Mouse (Mus musculus) midbrain, embryonic 12.5 days (tissue): ENCODE results near the gene Ptprm. TPM values are rescaled to one million over a fixed set of nuclear protein-coding genes. Genes with fewer than 3 reads are reported as not detected.
A peak's percentile ranks its signal among the peaks of the same experiment; 100 is the strongest.

Experiments used
- ATAC-seq: fragments of 200-750 bp; cut with Nextera tagmentation; 2 replicates; pipeline ENCODE4 v1.8.0; 2017; ENCODE audit warnings: low read depth, moderate TSS enrichment, moderate library complexity; ENCODE audit not compliant: low FRiP score
- H3K27ac ChIP-seq: fragments of 300-500 bp; sonication (generic); replicated peaks from 2 replicates; pipeline ENCODE4 v1.5.1; 2016; ENCODE audit warnings: mild to moderate bottlenecking
- H3K27me3 ChIP-seq: fragments of 300-500 bp; sonication (generic); 2 replicates; pipeline ENCODE4 v1.6.1; 2016; ENCODE audit warnings: mild to moderate bottlenecking
- H3K36me3 ChIP-seq: fragments of 300-500 bp; sonication (generic); 2 replicates; pipeline ENCODE4 v1.6.1; 2016
- H3K4me1 ChIP-seq: fragments of 300-500 bp; sonication (generic); 2 replicates; pipeline ENCODE4 v1.6.1; 2016
- H3K4me2 ChIP-seq: fragments of 300-500 bp; sonication (generic); replicated peaks from 2 replicates; pipeline ENCODE4 v1.6.1; 2016; ENCODE audit warnings: mild to moderate bottlenecking, moderate library complexity
- H3K4me3 ChIP-seq: fragments of 300-500 bp; sonication (generic); 2 replicates; pipeline ENCODE4 v1.5.1; 2016; ENCODE audit warnings: mild to moderate bottlenecking
- H3K9ac ChIP-seq: fragments of 300-500 bp; sonication (generic); replicated peaks from 2 replicates; pipeline ENCODE4 v1.6.1; 2016; ENCODE audit warnings: mild to moderate bottlenecking, moderate library complexity
- H3K9me3 ChIP-seq: fragments of 300-500 bp; sonication (generic); 2 replicates; pipeline ENCODE4 v1.6.1; 2016; ENCODE audit warnings: mild to moderate bottlenecking
- WGBS: fragments of 180-500 bp; shearing (Covaris S2); methylation state at CpG from one replicate; pipeline ENCODE4 v1.1.7; 2016; 5-methylcytosine and 5-hydroxymethylcytosine counted together
- polyA plus RNA-seq: library from polyadenylated mRNA; unstranded; fragments of >200 nt; fragmentation: Nextera tagmentation; extraction: Ambion mirVana; gene quantifications from 2 replicates; pipeline ENCODE4 v1.2.1, GENCODE M21; 2016

The Ptprm gene
- polyA plus RNA-seq, 1 experiment from 2014 or later = 11.8 TPM

- Histone ChIP-seq H3K36me3 (no peaks in the 10 kb centered on the region), H3K4me2 (no peak overlapping the region), H3K27ac (no peak overlapping the region), H3K27me3 (no peaks in the 10 kb centered on the region), H3K9ac (no peak overlapping the region), H3K9me3 (no peaks in the 10 kb centered on the region), H3K4me3 (no peak overlapping the region), H3K4me1 (no peaks in the 10 kb centered on the region)
- ATAC-seq = no peak
- 59% methylated on average over 4 of the region's 4 CpGs for WGBS
Measured at GRCm38 (mm10) chr17:67031341-67031740, 322.9 kb downstream of the Ptprm start.

GRCm38 (mm10) chr17:67027274-67027673, 327.0 kb downstream of the Ptprm start:
- 89% methylated on average over 9 of the region's 9 CpGs for WGBS
- H3K4me1 ChIP-seq = no peaks in the 10 kb centered on the region

DNA sequence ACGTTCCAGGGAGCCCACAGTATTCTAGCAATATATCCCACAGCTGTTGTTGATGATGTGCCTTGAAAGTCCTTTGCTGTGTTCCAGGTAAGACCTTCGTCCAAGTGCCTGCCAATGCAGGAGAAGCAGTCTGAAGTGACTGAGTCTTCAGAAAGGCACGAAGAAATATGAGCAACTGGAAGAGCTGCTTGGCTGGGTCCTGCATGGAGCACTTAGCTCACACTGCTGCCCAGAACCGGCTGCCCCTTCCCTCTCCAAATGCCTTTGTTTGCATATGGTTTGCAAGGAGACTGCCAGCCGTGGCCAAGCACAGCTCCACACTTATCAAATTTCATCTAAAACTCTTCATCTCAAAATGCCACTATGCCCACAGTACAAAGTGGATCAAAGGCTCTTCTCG, 337.8 kb downstream of the Ptprm start:
- no peak for ATAC-seq
- WGBS = 82% methylated on average over 6 of the region's 6 CpGs
- H3K27me3 ChIP-seq = no peaks in the 10 kb centered on the region

More at GRCm38 (mm10) chr17:67027274-67027673, 327.0 kb downstream of the Ptprm start:
- Histone ChIP-seq H3K27ac (no peak overlapping the region), H3K9ac (no peak overlapping the region), H3K4me2 (no peak overlapping the region), H3K36me3 (no peaks in the 10 kb centered on the region), H3K4me3 (no peak overlapping the region), H3K27me3 (no peaks in the 10 kb centered on the region), H3K9me3 (no peaks in the 10 kb centered on the region)
- ATAC-seq = no peak

DNA sequence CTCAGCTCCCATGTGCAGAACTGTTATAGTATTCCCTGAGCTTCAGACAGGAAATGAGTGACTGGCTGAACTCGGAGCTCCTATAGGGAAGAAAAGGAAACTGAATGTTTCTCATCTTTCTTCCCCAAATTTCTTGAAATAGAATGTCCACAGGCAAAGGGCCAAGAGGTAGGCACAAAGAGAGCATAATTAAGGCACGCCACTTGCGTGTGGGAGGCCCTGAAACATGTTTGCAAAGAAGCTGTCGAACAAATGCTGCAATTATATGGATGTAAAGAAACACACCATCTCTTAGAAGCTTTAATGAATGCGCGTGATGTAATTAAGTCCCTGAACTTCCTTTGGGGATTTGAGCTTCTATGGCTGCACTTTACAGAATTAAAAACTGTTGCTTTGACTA, 341.0 kb downstream of the Ptprm start:
- Histone ChIP-seq H3K36me3 (no peaks in the 10 kb centered on the region), H3K27me3 (no peaks in the 10 kb centered on the region), H3K4me3 (no peak overlapping the region), H3K4me2 (no peak overlapping the region), H3K9me3 (no peaks in the 10 kb centered on the region), H3K27ac (no peak overlapping the region), H3K9ac (no peak overlapping the region), H3K4me1 (peaks cover 19% of the 10 kb centered on the region)
- 84% methylated on average over 6 of the region's 6 CpGs for WGBS
- no peak for ATAC-seq

More for the DNA sequence above, 337.8 kb downstream of the Ptprm start:
- no peak overlapping the region for H3K9ac ChIP-seq
- no peaks in the 10 kb centered on the region for H3K36me3 ChIP-seq
- peaks cover 14% of the 10 kb centered on the region for H3K4me1 ChIP-seq
- no peak overlapping the region for H3K4me2 ChIP-seq
- H3K27ac ChIP-seq = no peak overlapping the region
- no peaks in the 10 kb centered on the region for H3K9me3 ChIP-seq
- H3K4me3 ChIP-seq = no peak overlapping the region

DNA sequence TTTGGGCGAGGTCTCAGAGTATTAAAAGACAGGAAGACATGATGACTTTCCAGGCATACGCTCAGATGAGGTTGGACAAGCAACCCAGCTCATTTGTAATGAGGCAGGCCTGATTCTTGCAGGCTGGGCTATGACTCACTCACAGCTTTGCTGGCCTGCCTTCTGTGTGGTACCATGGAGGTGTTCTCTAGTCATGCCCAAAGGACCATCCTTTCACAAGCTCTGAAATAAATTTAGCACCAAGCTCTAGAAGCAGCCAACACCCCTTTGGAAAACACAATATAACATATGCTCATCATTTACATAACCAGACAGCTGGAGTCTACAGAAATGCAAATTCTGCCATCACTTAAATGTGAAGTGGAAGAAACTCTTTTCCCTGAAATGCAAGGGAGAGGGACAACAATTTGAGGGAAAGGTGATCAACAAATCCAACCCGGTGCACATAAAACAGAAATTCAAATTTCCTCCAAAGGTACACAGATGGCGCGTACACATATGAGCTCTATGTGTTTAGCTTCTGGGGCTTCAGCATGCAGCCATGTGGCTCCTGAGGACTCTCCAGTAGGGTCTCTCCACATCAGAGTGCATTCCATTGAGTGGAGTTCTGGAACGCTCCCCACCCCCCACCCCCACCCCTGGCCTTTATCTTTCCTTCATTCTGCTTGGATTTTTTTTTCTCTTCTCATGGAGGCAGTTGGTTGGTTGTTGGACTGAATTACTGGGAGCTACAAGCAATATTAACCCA, 342.2 kb downstream of the Ptprm start:
- H3K4me2 ChIP-seq = no peak overlapping the region
- H3K27me3 ChIP-seq = no peaks in the 10 kb centered on the region
- WGBS = 85% methylated on average over 6 of the region's 6 CpGs
- H3K4me3 ChIP-seq = no peak overlapping the region
- no peak for ATAC-seq
- peaks cover 22% of the 10 kb centered on the region for H3K4me1 ChIP-seq
- H3K27ac ChIP-seq = no peak overlapping the region
- H3K9ac ChIP-seq = no peak overlapping the region
- no peaks in the 10 kb centered on the region for H3K9me3 ChIP-seq
- no peaks in the 10 kb centered on the region for H3K36me3 ChIP-seq

DNA sequence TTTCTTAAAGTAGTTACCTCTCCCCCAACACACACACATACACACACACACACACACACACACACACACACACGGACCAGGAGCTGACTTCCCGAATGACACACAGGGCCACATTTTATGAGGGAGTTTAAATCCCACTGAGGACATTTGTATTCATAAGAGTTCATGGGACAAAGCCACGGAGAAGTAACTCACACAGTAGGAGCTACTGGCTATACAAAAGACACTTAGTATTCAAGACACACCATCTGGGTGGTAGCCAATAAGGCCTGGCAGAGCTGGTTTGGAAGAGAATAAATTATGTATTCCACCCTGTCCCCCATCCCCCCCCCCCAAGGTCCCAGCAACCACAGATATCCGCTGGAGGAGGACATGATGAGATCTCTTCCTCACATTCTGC, 344.1 kb downstream of the Ptprm start:
- Histone ChIP-seq H3K9me3 (no peaks in the 10 kb centered on the region), H3K27ac (no peak overlapping the region), H3K36me3 (no peaks in the 10 kb centered on the region), H3K4me1 (peaks cover 22% of the 10 kb centered on the region), H3K27me3 (no peaks in the 10 kb centered on the region), H3K9ac (no peak overlapping the region), H3K4me2 (no peak overlapping the region), H3K4me3 (no peak overlapping the region)
- WGBS = 58% methylated on average over 4 of the region's 4 CpGs
- 0 out of 2 replicates have a peak, but pooled peaks have one; percentile 21 for ATAC-seq

DNA sequence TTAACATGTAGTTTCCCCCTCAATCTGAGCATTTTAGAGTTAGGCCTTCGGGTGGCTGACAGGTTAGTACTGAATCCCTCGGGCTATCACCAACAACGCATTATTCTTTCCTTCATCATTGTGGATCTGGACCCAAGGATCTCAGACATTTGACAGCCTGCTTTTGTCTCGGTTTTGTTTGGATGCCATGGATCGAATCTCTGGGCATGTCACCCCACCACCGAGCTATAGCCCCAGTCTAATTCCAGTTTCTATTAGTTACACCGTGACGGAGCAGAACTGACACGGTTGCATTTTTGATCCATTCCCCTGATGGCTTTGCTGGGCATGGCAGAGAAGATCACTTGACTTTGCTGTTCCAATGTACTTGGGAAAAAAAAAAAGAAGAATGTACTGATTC, 346.1 kb downstream of the Ptprm start:
- peak; percentile 64; the same call in 1 of the 2 replicates for ATAC-seq
- WGBS = 73% methylated on average over 9 of the region's 9 CpGs
- no peaks in the 10 kb centered on the region for H3K36me3 ChIP-seq
- no peak overlapping the region for H3K9ac ChIP-seq
- no peak overlapping the region for H3K4me3 ChIP-seq
- H3K27me3 ChIP-seq = no peaks in the 10 kb centered on the region
- H3K4me2 ChIP-seq = no peak overlapping the region
- H3K27ac ChIP-seq = no peak overlapping the region
- no peaks in the 10 kb centered on the region for H3K9me3 ChIP-seq
- H3K4me1 ChIP-seq = peaks cover 17% of the 10 kb centered on the region

GRCm38 (mm10) chr17:67006740-67007385, 347.4 kb downstream of the Ptprm start:
- H3K27me3 ChIP-seq = no peaks in the 10 kb centered on the region
- no peaks in the 10 kb centered on the region for H3K9me3 ChIP-seq
- 67% methylated on average over 14 of the region's 14 CpGs for WGBS
- H3K4me3 ChIP-seq = no peak overlapping the region
- no peaks in the 10 kb centered on the region for H3K36me3 ChIP-seq
- peaks cover 12% of the 10 kb centered on the region; the same call in 1 of the 2 replicates for H3K4me1 ChIP-seq
- H3K4me2 ChIP-seq = no peak overlapping the region
- no peak overlapping the region for H3K9ac ChIP-seq
- 0 out of 2 replicates have a peak overlapping the region, but pooled peaks have one; percentile 26 for H3K27ac ChIP-seq
- peak; percentile 54; the same call in 1 of the 2 replicates for ATAC-seq

GRCm38 (mm10) chr17:66996882-66997281, 357.4 kb downstream of the Ptprm start:
- Histone ChIP-seq H3K9ac (no peak overlapping the region), H3K4me2 (no peak overlapping the region), H3K36me3 (no peaks in the 10 kb centered on the region), H3K4me3 (no peak overlapping the region), H3K4me1 (no peaks in the 10 kb centered on the region), H3K27me3 (no peaks in the 10 kb centered on the region), H3K9me3 (no peaks in the 10 kb centered on the region), H3K27ac (no peak overlapping the region)
- ATAC-seq = no peak
- WGBS = 71% methylated on average over 2 of the region's 2 CpGs

DNA sequence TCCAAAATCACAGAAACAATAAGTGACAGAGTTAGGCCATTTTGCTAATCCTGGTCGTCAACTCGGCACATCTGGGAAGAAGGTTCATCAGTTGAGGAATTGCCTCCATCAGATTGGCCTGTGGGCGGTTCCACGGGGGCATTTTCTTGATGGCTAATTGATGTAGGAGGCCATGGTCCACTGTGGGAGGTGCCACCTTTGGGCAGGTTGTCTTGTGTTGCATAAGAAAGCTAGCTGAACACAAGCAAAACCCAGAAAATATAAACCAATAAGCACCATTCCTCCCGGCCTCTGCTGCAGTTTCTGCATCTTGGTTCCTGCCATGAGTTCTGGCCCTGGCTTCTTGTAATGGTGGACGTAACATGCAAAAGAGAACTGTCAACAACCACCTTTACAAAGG, 358.2 kb downstream of the Ptprm start:
- no peaks in the 10 kb centered on the region for H3K4me1 ChIP-seq
- H3K27ac ChIP-seq = no peak overlapping the region
- no peaks in the 10 kb centered on the region for H3K27me3 ChIP-seq
- H3K4me2 ChIP-seq = no peak overlapping the region
- no peak overlapping the region for H3K4me3 ChIP-seq
- ATAC-seq = no peak
- H3K9ac ChIP-seq = no peak overlapping the region
- H3K36me3 ChIP-seq = no peaks in the 10 kb centered on the region
- 96% methylated on average over 6 of the region's 6 CpGs for WGBS
- H3K9me3 ChIP-seq = no peaks in the 10 kb centered on the region

GRCm38 (mm10) chr17:66991815-66992214, 362.4 kb downstream of the Ptprm start:
- Histone ChIP-seq H3K27me3 (no peaks in the 10 kb centered on the region), H3K36me3 (no peaks in the 10 kb centered on the region), H3K27ac (no peak overlapping the region), H3K4me3 (no peak overlapping the region), H3K9ac (no peak overlapping the region), H3K4me1 (no peaks in the 10 kb centered on the region; the same call in 1 of the 2 replicates), H3K4me2 (no peak overlapping the region), H3K9me3 (no peaks in the 10 kb centered on the region)
- ATAC-seq = no peak
- WGBS = 92% methylated on average over 4 of the region's 4 CpGs

GRCm38 (mm10) chr17:66990761-66991160, 363.5 kb downstream of the Ptprm start:
- no peaks in the 10 kb centered on the region; the same call in 1 of the 2 replicates for H3K4me1 ChIP-seq
- no peak overlapping the region for H3K4me3 ChIP-seq
- WGBS = 35% methylated on average over 2 of the region's 2 CpGs
- no peak for ATAC-seq
- H3K4me2 ChIP-seq = no peak overlapping the region
- H3K27me3 ChIP-seq = no peaks in the 10 kb centered on the region
- H3K9ac ChIP-seq = no peak overlapping the region
- no peaks in the 10 kb centered on the region for H3K36me3 ChIP-seq
- no peak overlapping the region for H3K27ac ChIP-seq
- H3K9me3 ChIP-seq = no peaks in the 10 kb centered on the region
